Mouse (Mus musculus) MEL (cell line): ENCODE data around the gene Gm20388. TPM values are rescaled to one million over a fixed set of nuclear protein-coding genes. Genes with fewer than 3 reads are reported as not detected.
"Not testable (repeated sequence)": the region's sequence is repeated elsewhere in the genome, so short reads cannot be mapped to it uniquely, and the experiment has no call there.

ENCODE experiments used
- DNase-seq: peaks from one replicate; pipeline ENCODE4 v3.0.0; 2011; ENCODE audit warnings: low read depth, low spot score
- H3K27ac ChIP-seq: 2 replicates; pipeline ENCODE4 v1.5.1; 2012; ENCODE audit warnings: low read depth, mild to moderate bottlenecking, control low read depth, low read length, moderate library complexity; ENCODE audit not compliant: control insufficient read depth
- H3K27me3 ChIP-seq, 2 experiments: fragments of 150-350 bp in 1 of 2; sonication (generic) in 1 of 2; 2 replicates each; pipeline ENCODE4 v1.6.1; 2012; ENCODE audit warnings: low read length in 2 of 2, mild to moderate bottlenecking in 2 of 2, improper control_type of control experiment in 1 of 2, moderate library complexity in 1 of 2; ENCODE audit not compliant: insufficient read depth in 2 of 2, control insufficient read depth in 1 of 2
- H3K36me3 ChIP-seq, 2 experiments: 2 replicates each; pipeline ENCODE4 v1.6.1; 2012 to 2014; ENCODE audit warnings: low read length in 2 of 2, improper control_type of control experiment in 1 of 2, inconsistent platforms in 1 of 2, mild to moderate bottlenecking in 1 of 2; ENCODE audit not compliant: insufficient read depth in 2 of 2, control insufficient read depth in 1 of 2
- H3K4me1 ChIP-seq, 2 experiments: fragments of 150-350 bp in 1 of 2; sonication (generic) in 1 of 2; 2 replicates each; pipeline ENCODE4 v1.6.1; 2012; ENCODE audit warnings: low read length in 2 of 2, improper control_type of control experiment in 1 of 2, mild to moderate bottlenecking in 1 of 2; ENCODE audit not compliant: insufficient read depth in 2 of 2, control insufficient read depth in 1 of 2
- H3K4me3 ChIP-seq, 2 experiments: fragments of 150-350 bp in 1 of 2; sonication (generic) in 1 of 2; 2 replicates each; pipeline ENCODE4 v1.5.1; 2012; ENCODE audit warnings: low read depth in 2 of 2, low read length in 2 of 2, mild to moderate bottlenecking in 2 of 2, moderate library complexity in 2 of 2, control low read depth in 1 of 2, improper control_type of control experiment in 1 of 2; ENCODE audit not compliant: control insufficient read depth in 1 of 2, insufficient read depth in 1 of 2
- H3K79me2 ChIP-seq: 2 replicates; pipeline ENCODE4 v1.6.1; 2012; ENCODE audit warnings: mild to moderate bottlenecking, low read length, moderate library complexity; ENCODE audit not compliant: control insufficient read depth, poor library complexity, insufficient read depth
- H3K9ac ChIP-seq: 2 replicates; pipeline ENCODE4 v1.6.1; 2012; ENCODE audit warnings: low read depth, mild to moderate bottlenecking, control low read depth, low read length, moderate library complexity; ENCODE audit not compliant: control insufficient read depth, poor library complexity, severe bottlenecking
- H3K9me3 ChIP-seq: fragments of 150-350 bp; sonication (generic); replicated peaks from 2 replicates; pipeline ENCODE4 v1.6.1; 2012; ENCODE audit warnings: mild to moderate bottlenecking, low read length, improper control_type of control experiment, moderate library complexity; ENCODE audit not compliant: insufficient read depth
- CHD2 ChIP-seq: IDR thresholded peaks from 2 replicates; pipeline ENCODE4 v1.6.1; 2011; ENCODE audit warnings: low read length, improper control_type of control experiment
- E2F4 ChIP-seq: IDR thresholded peaks from 2 replicates; pipeline ENCODE4 v1.6.1; 2011; ENCODE audit warnings: low read depth, low read length, improper control_type of control experiment, borderline replicate concordance
- EP300 ChIP-seq, 2 experiments: IDR thresholded peaks; 2 replicates each; pipeline ENCODE4 v1.6.1; 2011; ENCODE audit warnings: improper control_type of control experiment in 2 of 2, low read length in 2 of 2, low read depth in 1 of 2, mild to moderate bottlenecking in 1 of 2
- ETS1 ChIP-seq: IDR thresholded peaks from 2 replicates; pipeline ENCODE4 v1.6.1; 2012; ENCODE audit warnings: low read depth, mild to moderate bottlenecking, inconsistent platforms, low read length, improper control_type of control experiment, moderate library complexity
- GATA1 ChIP-seq: IDR thresholded peaks from 2 replicates; pipeline ENCODE4 v1.6.1; 2011; ENCODE audit warnings: low read depth, low read length, improper control_type of control experiment
- KAT2A ChIP-seq: conservative IDR thresholded peaks from 2 replicates; pipeline ENCODE4 v1.6.1; 2012; ENCODE audit warnings: low read depth, low read length, improper control_type of control experiment, inconsistent platforms
- MAZ ChIP-seq: IDR thresholded peaks from 2 replicates; pipeline ENCODE4 v1.6.1; 2012; ENCODE audit warnings: low read depth, mild to moderate bottlenecking, inconsistent platforms, low read length, improper control_type of control experiment
- MEF2A ChIP-seq: IDR thresholded peaks from 2 replicates; pipeline ENCODE4 v1.6.1; 2014; ENCODE audit warnings: low read depth, mild to moderate bottlenecking, inconsistent platforms, low read length, improper control_type of control experiment; ENCODE audit not compliant: poor library complexity, insufficient replicate concordance, severe bottlenecking; ENCODE audit errors: extremely low read depth
- MXI1 ChIP-seq: IDR thresholded peaks from 2 replicates; pipeline ENCODE4 v1.6.1; 2011; ENCODE audit warnings: mild to moderate bottlenecking, low read depth, low read length, improper control_type of control experiment
- MYB ChIP-seq: IDR thresholded peaks from 2 replicates; pipeline ENCODE4 v1.6.1; 2011; ENCODE audit warnings: mild to moderate bottlenecking, low read depth, low read length, improper control_type of control experiment
- MYC ChIP-seq: IDR thresholded peaks from 2 replicates; pipeline ENCODE4 v1.6.1; 2011; ENCODE audit warnings: low read depth, mild to moderate bottlenecking, low read length, improper control_type of control experiment, moderate library complexity
- NELFE ChIP-seq: IDR thresholded peaks from 2 replicates; pipeline ENCODE4 v1.6.1; 2011; ENCODE audit warnings: low read depth, low read length, improper control_type of control experiment
- NRF1 ChIP-seq: IDR thresholded peaks from 2 replicates; pipeline ENCODE4 v1.6.1; 2014; ENCODE audit warnings: low read depth, mild to moderate bottlenecking, inconsistent platforms, low read length, improper control_type of control experiment, moderate library complexity; ENCODE audit not compliant: poor library complexity, insufficient read depth, severe bottlenecking
- POLR2AphosphoS5 ChIP-seq: IDR thresholded peaks from 2 replicates; pipeline ENCODE4 v1.6.1; 2012; ENCODE audit warnings: low read depth, borderline replicate concordance, mild to moderate bottlenecking, inconsistent platforms, low read length, moderate library complexity, mixed read lengths
- RAD21 ChIP-seq: IDR thresholded peaks from 2 replicates; pipeline ENCODE4 v1.6.1; 2011; ENCODE audit warnings: mild to moderate bottlenecking, low read depth, low read length, improper control_type of control experiment
- RCOR1 ChIP-seq: IDR thresholded peaks from 2 replicates; pipeline ENCODE4 v1.6.1; 2012; ENCODE audit warnings: low read depth, mild to moderate bottlenecking, inconsistent platforms, low read length, improper control_type of control experiment
- SMC3 ChIP-seq: IDR thresholded peaks from 2 replicates; pipeline ENCODE4 v1.6.1; 2011; ENCODE audit warnings: low read depth, low read length, improper control_type of control experiment
- TBP ChIP-seq: IDR thresholded peaks from 2 replicates; pipeline ENCODE4 v1.8.0; 2011; ENCODE audit warnings: low read depth, low read length, improper control_type of control experiment
- TCF12 ChIP-seq: IDR thresholded peaks from 2 replicates; pipeline ENCODE4 v1.6.1; 2014; ENCODE audit warnings: low read depth, mild to moderate bottlenecking, inconsistent platforms, low read length, improper control_type of control experiment, moderate library complexity
- USF2 ChIP-seq, 2 experiments: IDR thresholded peaks; 2 replicates each; pipeline ENCODE4 v1.6.1; 2011 to 2012; ENCODE audit warnings: improper control_type of control experiment in 2 of 2, low read length in 2 of 2, borderline replicate concordance in 1 of 2, inconsistent platforms in 1 of 2, low read depth in 1 of 2, mild to moderate bottlenecking in 1 of 2; ENCODE audit not compliant: insufficient read depth in 1 of 2
- ZNF384 ChIP-seq: IDR thresholded peaks from 2 replicates; pipeline ENCODE4 v1.6.1; 2012; ENCODE audit warnings: low read depth, mild to moderate bottlenecking, inconsistent platforms, low read length, improper control_type of control experiment
- polyA plus RNA-seq, 2 experiments: library from polyadenylated mRNA; stranded (reverse) in 1 of 2; unstranded in 1 of 2; fragments of >175 nt in 1 of 2; fragments of >200 nt in 1 of 2; gene quantifications; 2 replicates each; pipeline versions ENCODE4 v1.2.1 to v1.2.4; 2012; ENCODE audit warnings: low replicate concordance in 2 of 2, low read depth in 1 of 2; ENCODE audit not compliant: insufficient read length in 2 of 2, insufficient read depth in 1 of 2, missing spikeins in 1 of 2
- total RNA-seq: library from RNA; depleted of rRNA; stranded (reverse); fragments of 300-350 nt; gene quantifications from 2 replicates; pipeline ENCODE4 v1.2.3, GENCODE M21; 2012

The Gm20388 gene
- total and polyA plus RNA-seq, 3 experiments: 11.1 to 17.8 TPM; not detected in 1

DNA sequence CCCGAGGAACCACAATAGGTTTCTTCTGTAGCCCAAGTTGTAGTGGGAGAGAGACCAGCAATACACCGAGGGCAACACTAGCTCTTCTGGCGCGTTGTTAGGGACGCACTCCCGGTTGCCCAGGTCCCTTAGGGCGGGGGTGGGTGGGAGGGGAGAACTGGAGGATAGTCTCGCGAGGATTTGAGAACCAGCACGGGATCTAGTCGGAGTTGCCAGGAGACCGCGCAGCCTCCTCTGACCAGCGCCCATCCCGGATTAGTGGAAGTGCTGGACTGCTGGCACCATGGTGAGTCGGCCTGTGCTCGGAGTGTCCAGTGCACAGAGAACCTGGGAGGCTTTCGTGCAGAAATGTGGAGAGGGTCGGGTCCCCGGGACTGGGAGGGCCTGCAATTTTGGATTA, 3608.0 kb downstream of the Gm20388 start, which contains the start of gene Gas8 (continued):
- TF ChIP-seq TCF12 (no peak), RCOR1 (no peak), ETS1 (no peak), GATA1 (no peak), E2F4 (no peak), MAZ (no peak), POLR2AphosphoS5 (no peak), MYC (no peak), RAD21 (no peak), MXI1 (peak; percentile 56), USF2 (IDR thresholded peaks at IDR 0.05; ENCODE audit: borderline replicate concordance in 1 of 2, insufficient read depth in 1 of 2, low read depth in 1 of 2, low read length in 2 of 2) (no peak), MEF2A (no peak), SMC3 (no peak), CHD2 (no peak), NELFE (0 out of 2 replicates have a peak, but pooled peaks have one; percentile 37), MYB (no peak), ZNF384 (no peak), KAT2A (no peak), EP300 (IDR thresholded peaks at IDR 0.05; ENCODE audit: low read depth in 1 of 2, low read length in 2 of 2) (no peak), NRF1 (0 out of 2 replicates have a peak, but pooled peaks have one; percentile 23)

DNA sequence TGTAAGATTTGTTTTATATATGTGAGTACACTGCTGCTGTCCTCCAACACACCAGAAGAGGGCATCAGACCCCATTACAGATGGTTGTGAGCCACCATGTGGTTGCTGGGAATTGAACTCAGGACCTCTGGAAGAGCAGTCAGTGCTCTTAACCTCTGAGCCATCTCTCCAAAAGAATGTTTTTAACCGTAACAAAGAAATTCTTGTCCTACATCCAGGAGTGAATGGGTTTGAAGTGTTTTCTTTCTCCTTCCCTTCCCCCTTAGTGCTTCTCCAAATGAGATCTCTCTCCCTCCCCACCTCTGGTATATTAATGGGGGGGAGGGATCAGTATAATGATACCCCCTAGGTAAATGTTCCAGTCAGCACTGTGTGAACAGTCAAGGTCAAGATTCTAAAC, 3609.4 kb downstream of the Gm20388 start:
- H3K9me3 ChIP-seq, H3K4me1 ChIP-seq, H3K36me3 ChIP-seq, H3K79me2 ChIP-seq, H3K9ac ChIP-seq, H3K27ac ChIP-seq, H3K27me3 ChIP-seq, H3K4me3 ChIP-seq: not testable (repeated sequence)
- DNase-seq: peak; percentile 21
- peak; percentile 93 for TF ChIP-seq TBP
